Mouse (Mus musculus) heart, postnatal 4 days (tissue): ENCODE measurements around the gene Abhd15. TPM values are rescaled to one million over a fixed set of nuclear protein-coding genes. Genes with fewer than 3 reads are reported as not detected.

ENCODE experiments used
- DNase-seq: peaks from one replicate; pipeline ENCODE4 v3.0.0; 2021
- total RNA-seq, 2 experiments: library from RNA; stranded (reverse); gene quantifications; 2 replicates each; pipeline ENCODE4 v1.2.3; 2021

Gene Abhd15
- 1 to 10 TPM; 1.4 to 1.5 TPM for total RNA-seq

DNA sequence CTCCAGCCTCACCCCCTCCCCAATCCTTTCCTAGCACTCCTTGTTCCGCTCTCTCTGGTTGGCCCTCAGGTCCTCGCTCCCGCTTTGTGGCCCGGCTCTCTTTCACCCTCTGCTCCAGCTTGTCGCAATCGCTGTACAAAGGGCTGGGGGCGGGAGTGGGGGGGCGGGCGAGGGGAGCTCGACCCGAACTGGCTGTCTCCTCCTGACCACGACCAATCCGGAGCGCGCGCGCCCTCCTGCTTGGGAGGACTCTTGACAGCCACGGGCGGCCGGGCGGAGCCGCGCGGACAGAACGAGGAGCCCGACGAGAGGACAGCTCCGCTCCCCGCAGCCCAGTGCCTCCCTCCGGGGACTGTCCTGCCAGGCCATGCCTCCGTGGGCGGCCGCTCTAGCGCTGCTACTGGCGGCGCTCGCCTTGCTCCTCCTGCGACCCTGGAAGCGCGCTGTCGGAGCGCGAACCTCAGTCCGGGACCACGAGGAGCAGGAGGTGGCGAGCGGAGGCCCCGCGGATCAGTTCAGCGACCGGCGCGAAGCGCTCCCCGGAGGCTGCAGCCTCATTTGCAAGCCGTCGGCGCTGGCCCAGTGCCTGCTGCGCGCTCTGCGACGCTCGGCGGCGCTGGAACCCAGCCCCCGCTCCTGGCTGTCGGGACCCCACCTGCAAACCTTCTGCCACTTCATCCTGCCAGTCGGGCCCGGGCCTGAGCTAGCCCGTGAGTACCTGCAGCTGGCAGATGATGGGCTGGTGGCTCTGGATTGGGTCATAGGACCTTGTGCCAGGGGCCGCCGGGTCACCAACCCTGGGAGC lies at the start of gene Abhd15:
TSS of gene Abhd15 (plus strand) at position 290 of the 805 bp plus-strand sequence.
- peak; percentile 85 for DNase-seq

DNA sequence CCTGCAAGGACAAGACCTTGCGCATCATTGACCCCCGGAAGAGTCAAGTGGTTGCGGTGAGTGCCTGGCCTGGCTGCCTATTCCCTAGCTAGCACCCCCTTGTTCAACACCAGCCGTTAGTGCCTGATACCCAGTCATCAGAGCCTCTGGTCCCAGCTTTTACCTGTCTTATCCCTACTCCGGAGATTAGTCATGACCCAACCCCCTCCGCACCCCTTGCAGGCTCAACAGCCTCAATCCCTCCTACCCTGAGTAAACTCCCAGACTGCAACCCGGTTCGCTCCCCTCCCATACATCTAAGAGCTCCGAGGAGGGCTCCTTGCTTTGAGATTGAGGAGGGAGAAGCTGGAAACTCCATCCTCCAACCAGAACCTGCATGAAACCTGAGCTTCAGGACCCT lies 48.4 kb upstream of the Abhd15 start:
- no peak for DNase-seq

DNA sequence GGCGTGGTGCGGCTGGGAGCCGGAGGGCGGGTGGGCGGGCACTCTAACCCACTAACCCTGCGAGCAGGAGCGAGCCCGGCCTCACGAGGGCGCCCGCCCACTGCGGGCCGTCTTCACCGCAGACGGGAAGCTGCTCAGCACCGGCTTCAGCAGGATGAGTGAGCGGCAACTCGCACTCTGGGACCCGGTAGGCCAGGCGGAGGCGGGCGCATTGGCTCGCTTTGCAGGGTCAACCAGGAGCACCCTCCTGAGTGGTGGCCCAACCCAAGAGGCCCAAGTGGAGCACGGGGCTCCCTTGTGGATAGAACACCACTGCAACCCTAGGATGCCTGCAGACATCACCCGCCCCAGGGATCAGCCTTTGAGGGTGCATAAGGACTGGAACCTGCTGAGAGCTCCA lies 47.8 kb upstream of the Abhd15 start:
- DNase-seq = peak; percentile 82

DNA sequence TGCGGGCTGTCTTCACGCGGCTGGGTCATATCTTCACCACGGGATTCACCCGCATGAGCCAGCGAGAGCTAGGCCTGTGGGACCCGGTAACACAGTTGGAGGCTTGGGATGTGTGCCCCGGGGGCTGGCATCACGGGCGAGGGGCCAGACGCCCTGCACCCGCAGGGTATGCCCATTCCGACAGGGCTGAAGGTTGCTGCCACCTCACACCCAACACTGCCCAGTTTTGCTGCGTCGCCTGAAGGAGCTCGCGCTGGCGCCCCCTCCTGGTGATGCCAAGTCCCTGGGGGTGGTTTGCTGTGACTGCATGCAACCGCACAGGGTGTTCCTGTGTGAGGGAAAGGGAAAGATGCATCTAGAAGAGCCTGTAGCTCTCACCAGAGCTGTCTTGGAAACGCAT lies 47.1 kb upstream of the Abhd15 start:
- peak; percentile 85 for DNase-seq

DNA sequence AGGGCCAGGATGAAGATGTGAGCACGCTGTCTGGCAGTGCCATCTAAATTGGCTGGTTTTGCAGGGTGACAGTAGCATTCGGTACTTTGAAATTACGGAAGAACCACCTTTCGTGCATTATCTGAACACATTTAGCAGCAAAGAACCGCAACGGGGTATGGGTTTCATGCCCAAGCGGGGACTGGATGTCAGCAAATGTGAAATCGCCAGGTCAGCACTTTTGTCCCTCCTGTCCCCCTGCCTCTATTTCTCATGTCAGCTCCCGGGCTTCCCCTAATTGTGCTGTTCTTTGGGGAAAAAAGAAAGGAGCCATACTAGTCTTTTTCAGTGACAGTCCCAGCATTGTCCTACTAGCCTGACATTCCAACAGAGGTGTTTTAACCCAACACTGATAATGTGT lies 46.5 kb upstream of the Abhd15 start:
- no peak for DNase-seq

DNA sequence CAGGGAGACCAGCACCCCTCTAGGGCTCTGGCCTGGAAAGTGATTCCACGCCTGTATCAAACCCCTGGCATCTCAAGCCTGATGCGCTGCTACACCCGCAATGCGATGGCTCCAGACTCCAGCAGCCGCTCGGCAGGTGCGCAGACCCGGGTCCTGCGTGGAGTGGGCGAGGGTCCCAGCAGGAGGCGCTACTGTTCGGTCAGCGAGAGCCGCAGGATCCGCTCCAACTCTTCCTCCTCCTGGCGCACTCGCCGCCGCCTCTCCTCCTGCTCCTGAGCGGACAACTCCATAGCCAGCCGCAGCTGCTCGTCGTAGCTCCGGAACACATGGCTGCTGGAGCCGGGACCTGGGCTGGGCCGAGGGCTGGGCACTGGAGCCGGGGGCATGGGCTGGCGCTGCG lies 43.5 kb upstream of the Abhd15 start:
- DNase-seq = no peak

DNA sequence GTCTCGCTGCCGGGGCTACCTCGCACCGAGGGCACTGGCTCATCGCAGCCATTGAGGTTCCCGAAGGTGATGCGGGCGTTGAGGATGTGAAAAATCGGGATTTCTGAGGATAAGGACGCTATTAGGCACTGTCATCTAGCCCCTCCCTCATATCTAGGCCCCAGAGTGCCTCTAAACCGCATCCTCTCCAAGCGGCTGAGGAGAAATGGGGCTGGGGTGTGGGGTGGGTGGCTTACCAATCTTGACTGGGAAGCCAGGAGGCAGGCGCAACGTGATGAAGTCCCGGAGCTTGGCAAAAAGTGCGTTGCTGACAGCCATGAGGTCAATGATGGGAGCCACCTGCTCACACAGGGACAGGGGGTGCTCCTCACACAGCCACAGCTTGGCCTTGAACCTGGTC lies 42.1 kb upstream of the Abhd15 start:
- no peak for DNase-seq

DNA sequence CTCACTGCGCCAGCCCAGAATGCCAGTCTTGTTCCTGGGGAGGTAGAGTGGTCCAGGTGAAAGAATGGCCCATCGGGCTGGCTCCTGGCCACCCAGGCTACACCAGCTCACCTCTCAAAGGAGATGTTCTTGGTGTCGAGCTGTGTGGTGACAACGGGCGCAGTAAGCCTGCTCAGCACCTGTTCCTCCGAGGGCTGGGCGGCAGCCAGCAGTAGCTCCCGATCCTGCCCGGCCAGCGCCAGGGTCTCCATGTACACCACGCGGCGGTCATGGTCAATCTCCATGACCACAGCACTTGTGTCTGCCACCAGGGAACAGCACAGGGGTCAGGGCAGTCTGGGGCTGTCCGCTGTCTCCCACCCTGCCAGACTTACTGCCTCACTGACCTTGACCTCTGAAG lies 38.7 kb upstream of the Abhd15 start:
- DNase-seq = no peak

DNA sequence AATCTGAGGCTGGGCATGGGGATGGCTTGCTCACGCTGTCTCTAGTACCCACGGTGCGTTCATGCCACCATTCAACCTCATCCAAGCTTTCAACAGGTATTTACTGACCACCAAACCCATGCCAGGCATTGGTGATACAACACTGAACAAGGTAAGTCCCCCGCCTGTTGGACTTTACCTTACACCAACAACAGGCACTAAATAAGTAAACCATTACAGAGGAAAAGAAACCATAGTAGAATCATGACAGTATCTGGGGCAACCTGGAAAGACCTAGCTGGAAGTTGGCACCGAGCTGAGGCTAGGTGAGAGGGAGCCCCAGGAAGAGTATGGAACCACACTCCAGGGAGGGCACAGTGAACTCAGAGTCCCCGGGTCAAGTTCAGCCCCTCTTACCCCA lies 38.0 kb upstream of the Abhd15 start:
- no peak for DNase-seq

DNA sequence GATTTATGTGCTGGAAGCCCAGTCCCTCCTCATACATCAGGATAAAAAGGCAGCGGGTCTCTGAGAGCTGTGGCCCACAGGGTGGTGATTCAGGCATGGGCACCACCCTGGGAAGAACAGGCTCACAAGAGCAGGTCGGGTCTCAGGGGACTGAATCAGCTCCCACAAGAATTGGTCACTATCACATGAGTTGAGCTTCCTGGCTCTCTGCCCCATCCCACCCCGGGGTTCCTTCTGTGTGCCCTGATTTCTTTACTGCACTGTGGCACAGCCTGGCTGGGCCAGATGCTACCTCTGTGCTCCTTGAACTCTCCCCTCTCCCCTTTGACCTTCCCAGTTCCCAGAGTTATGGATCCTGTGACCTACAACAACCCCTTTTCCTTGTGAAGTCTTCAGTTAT lies 31.9 kb upstream of the Abhd15 start:
- no peak for DNase-seq

DNA sequence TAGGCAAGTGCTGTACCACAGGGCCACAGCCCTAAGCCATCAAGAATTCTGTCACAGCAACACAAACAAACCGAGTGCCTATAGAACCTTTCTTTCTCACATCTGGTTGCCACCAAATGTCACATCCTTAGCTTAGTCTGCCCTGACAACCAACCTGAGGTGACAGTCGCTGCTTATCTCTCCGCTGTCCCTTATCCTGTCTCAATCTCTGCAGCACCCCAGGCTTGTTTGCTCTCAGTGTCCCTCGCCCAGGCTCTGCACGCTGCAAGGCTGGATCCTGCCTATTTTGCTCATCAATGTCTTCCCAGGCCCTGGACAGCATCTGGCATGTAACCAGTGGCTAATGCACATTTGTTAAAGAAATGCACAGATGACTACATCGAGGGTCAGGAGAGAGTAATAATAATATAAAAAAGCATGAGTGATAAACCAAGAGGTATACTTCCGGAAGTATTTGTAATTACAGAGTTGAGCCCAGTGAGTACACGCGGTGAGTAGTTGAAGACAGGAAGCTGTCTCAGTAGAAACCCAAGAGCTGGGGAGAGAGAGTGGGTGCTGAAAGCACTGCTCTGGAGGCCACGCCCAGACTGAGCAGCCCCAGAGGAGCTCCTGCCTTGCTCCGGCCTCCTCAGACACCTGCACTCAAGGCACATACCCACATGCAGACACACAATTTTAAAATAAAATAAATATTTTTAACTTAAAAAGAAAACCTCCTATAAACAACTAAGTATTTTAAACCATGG lies 31.2 kb upstream of the Abhd15 start:
- DNase-seq = no peak

DNA sequence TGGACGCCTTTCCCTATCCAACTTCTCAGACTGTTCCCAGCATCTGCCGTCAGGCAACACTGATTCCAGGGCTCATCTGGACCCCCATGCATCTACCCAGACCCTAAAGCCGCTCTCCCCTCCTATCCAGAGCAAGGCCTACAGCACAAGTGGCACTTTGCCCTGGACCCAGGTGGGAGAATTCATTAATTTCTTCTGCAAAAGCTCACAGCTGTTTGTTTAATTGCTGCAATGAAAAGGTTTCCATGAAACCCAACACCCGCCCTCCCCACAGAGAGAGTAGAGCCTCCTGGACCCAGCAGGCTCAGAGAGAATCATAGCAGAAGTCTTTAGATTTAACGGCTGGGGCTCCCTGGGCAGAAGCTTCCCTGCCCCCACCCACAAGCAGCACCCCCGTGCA lies 29.7 kb upstream of the Abhd15 start:
- no peak for DNase-seq

DNA sequence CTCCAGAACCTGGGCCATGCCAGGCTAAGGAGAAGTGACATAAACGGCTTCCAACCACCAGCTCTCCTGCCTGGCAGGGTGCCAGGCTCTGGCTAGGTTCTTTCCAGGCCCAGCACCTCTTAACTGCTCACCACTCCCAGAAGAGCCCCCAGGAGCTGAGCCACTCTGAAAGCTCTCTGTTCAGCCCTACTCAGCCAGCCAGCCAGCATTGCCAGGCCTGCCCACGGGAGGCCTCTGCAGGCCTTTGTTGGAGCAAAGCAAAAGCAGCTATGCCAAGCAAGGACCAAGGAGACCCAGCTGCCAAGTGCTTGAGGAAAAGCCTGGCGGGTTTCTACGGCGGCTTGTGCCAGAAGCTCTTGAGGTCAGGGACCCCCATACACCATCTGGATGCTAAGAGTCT lies 28.1 kb upstream of the Abhd15 start:
- no peak for DNase-seq

DNA sequence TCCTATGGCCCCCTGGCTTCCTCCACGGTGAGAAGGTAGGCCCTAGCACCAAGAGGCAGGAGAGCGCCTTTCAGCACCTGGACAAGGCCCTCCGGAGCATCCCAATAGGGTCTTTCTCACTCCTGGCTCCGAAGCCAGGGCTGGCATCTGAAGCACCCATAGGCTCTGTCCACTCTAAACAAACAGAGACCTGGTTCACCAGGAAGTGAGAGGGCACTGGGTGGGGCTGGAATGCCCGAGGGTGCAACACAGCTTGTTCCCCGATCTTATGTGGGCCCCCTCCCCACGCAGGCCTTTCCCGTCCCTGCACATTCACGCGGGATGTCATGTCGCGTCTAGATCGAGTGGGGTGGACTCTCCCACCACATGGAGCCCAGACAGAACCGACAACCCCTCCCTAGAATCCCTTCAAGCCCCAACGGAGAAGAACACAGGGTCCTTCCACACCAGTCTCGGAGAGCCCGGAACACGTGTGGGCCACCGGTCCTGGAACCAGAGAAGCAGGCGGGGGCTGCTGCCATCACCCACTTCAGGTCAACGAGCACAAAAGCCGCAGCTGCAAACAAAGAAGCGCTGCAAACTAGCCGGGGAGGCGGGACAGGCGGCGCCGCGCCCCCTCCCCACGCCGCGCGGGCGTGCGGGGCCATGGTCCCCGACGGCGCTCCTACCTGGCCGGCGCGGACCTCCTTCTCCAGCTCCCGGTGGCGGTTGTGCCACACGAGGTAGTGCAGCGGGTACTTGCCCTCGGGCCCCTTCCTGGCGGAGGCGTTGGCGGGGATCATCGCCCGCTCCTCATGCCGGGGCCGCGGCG lies 25.9 kb upstream of the Abhd15 start:
- no peak for DNase-seq

DNA sequence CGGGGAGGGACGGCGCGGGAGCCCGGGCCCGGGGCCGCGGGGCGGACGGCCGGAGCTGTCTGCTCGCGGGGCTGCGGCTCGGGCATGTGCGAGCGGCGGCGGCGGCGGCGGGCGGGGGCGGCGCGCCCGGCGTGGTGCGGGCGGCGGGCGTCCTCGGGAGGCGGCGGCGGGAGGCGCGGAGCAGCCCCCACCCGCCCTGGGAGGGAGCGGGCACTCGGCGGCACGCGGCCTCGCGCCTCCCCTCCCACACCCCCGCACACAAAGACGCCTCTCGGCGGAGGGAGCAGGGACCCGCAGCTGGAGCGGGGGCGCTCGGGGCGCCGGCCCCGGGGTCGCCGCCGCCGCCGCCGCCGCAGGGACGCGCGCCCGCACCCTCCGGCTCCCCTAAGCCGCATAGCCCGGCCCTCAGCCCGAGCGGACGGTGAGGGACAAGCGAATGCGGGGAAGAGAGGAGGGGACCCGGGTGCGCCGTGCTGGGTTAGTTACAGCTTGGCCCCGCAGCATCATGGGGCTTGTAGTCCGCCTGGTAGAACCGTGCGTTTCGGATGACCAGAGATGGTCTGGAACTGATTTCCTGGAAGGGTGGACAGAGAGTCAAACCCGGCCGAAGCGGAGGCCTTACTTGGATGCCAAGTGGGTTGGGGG lies 25.2 kb upstream of the Abhd15 start, which contains the start of gene Ankrd13b:
TSS of gene Ankrd13b (minus strand) at position 88 of the 645 bp plus-strand sequence.
- peak; percentile 75 for DNase-seq

DNA sequence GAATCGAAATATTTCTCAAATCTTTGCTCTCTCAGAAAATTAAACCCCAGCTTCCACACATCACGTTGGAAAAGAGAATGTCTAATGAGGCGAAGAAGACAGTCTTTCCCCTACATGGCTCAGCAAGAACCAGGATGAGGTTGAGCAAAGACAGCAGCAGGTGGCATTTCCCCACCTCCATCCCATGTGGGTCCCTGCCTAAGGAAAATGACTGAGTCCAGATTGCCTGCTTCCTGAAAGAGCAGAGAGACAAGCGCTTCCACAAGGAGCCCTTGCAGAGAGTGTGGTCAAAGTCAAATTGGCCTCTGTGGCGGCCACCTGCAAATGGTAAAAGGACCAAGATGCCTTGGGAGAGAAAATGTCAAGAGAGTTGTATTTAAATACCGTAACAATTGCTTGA lies 24.5 kb upstream of the Abhd15 start:
- no peak for DNase-seq

DNA sequence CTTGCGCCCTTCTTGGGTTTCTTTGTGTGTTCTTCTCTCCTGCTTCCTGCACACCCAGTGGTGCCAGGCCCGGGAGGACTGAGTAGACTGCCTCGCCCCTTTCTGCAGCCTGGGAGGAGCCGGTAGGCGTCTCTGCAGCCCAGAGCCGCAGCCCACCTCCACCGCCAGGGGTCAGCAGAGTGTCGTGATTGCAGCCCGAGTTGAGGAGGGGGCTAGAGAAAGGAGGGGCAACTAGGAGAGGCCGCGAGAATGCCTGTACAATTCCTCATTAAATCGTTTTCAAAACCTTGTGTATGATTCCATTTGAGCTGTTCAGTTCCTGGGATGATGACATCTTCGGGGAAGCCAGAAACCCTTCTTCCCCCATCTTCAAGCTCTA lies 23.8 kb upstream of the Abhd15 start:
- DNase-seq = peak; percentile 96

DNA sequence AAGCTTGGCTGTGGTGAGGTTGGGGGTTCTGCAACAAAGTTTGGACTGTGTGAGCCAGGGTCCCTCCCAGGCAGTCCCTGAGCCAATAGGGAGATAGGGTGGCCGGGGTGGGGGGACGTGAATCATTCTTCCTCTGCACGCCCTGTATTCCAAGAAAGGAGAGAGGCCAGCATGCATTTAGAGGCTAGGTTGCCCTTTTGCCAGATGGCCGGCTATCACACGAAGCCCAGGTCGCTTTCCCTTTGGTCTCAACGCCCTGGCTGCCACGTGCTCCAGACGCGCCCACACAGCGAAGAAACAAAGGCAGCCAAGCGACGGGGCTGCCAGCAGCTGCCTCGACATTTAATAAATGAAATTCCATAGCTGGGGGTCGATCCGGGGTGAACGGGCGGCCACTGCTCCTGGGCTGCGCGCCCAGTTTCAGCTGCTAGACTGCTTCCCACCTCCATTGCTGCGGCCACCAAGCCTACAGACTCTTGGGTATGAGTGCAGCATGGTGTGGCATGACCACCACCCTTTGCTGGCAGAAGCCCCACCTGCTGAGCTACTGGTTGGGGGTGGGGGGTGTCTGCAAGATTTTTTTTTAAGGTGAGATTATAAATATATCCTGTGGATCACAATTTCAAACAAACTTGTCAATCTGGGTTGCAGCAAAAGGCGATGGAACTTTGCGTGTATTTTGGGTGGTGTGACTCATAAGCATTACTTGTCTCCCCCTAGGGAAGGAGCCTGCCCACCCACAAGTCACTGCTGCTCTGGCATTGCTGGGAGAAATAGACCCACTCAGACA lies 23.2 kb upstream of the Abhd15 start:
- peak; percentile 84 for DNase-seq

DNA sequence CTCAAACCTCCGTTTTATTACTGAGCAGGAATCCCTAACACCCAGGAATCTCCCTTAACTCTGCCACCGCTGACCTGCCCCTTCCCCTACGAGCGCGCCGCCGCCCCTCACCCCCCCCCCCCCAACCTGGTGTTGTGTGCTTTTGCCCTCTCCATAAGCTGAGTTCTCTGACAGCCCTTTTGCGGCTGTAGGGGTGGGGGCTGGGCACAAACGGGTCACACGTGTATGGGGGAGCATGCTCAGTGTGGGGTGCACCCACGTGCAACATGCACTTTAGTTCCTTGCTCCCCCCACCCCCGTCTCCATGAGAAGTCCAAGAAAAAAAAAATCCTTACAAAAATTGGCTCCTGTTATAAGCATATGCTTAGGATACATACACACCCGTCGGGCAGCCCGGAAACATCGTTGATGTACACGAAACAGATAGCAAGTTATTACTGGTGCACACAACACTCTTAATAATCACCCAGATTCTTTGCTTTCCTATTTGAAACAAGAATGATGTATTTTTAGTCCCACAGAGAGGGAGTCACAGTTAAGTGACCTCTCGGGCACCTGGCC lies 22.5 kb upstream of the Abhd15 start:
- no peak for DNase-seq

DNA sequence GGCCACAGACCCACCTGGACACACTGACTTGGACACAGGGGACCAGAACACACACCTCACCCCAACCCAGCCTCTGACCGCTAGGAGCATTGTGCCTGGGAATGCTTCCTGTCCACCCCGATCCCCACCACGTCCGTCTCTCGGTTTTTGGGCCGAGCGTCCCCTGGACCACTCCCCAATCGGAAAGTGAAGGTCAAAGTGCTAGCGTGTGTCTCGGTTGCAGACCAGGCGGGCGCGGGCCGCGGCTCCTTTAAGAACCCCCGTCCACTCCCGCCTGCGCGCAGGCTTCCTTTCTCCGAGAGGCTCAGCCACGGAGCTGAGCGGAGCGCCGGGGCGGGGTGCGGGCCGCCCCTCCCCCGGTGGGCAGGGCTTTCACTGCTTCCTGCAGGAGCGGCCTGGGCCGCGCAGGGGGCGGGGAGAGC lies 22.0 kb upstream of the Abhd15 start:
- peak; percentile 95 for DNase-seq
